9 mouse cellular contexts compared by ENCODE assay signal in the genomic region with DNA sequence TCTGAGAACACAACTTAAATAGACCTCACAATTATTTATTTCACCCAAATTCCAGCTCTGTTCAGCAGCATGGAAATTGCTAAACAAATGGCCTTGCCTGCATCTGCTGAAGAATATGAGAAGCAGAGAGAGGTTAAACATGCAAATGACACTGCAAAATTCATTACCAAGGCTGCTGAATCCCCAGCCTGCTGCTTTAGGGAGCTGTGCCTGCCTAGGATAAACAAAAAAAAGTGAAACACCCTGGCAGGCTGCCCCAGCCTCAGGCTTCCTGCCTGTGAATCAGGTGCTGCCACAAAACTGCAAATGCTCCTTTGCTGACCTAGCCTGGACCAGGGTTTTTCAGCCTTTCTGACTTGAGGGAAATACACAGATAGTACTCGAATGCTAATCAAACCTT.
DNase-seq lines count a peak whose midpoint lies in the region; ATAC-seq lines count a peak whose summit lies in the region.
"Had no signal": no experiment of that assay in that cellular context is flagged by ENCODE, and none has a peak within 500 bp of the region (broad histone marks: within the 10 kb centered on the region; RNA-seq: fewer than 3 reads in every experiment).

No protein-coding gene starts in this region.

- H3K4me2 ChIP-seq in neural tube, embryonic 14.5 days (ENCODE audit: low read depth, low read length): no peak overlapping the region

- WGBS in neural tube, embryonic 14.5 days: 41% methylated on average over 1 of the region's 1 CpGs

- peaks cover 7% of the 10 kb centered on the region; the same call in 1 of the 2 replicates for H3K4me1 ChIP-seq in neural tube, embryonic 14.5 days (ENCODE audit: control insufficient read depth, insufficient read depth, low read length)

- H3K4me3 ChIP-seq in neural tube, embryonic 14.5 days (ENCODE audit: low read depth, low read length): no peak overlapping the region
- H3K4me3 ChIP-seq: erythroblast, embryonic 14.5 days had no signal

- no peaks in the 10 kb centered on the region for H3K27me3 ChIP-seq in neural tube, embryonic 14.5 days (ENCODE audit: control insufficient read depth, insufficient read depth, low read length)

- H3K36me3 ChIP-seq in neural tube, embryonic 14.5 days (ENCODE audit: control insufficient read depth, insufficient read depth, low read length): no peaks in the 10 kb centered on the region

- DNase-seq in left cerebral cortex, adult 11 months (ENCODE audit: low spot score): peak; percentile 7
- no peak for DNase-seq in left cerebral cortex, adult 8-10 months (ENCODE audit: low spot score in 2 of 2)
- DNase-seq in brain, embryonic 18.5 days (ENCODE audit: low read depth, low spot score): peak; percentile 28
- DNase-seq in urinary bladder, postnatal 25 days (ENCODE audit: low spot score): no peak
- DNase-seq in MN1 (ENCODE audit: low spot score): no peak
- no peak for DNase-seq in embryo, embryonic 11 days

- no peaks in the 10 kb centered on the region for H3K9me3 ChIP-seq in neural tube, embryonic 14.5 days (ENCODE audit: control insufficient read depth, low read length)

- H3K9ac ChIP-seq in neural tube, embryonic 14.5 days (replicated peaks; ENCODE audit: low read depth, low read length): no peak overlapping the region

- H3K27ac ChIP-seq in neural tube, embryonic 14.5 days (ENCODE audit: low read depth, low read length): peak overlapping the region; percentile 62; the same call in 1 of the 2 replicates

- ATAC-seq in hematopoietic stem cell, adult 5-6 weeks (replicated peaks in 1 of 2; ENCODE audit: insufficient read depth in 1 of 2, low FRiP score in 2 of 2, low TSS enrichment in 1 of 2, low read depth in 1 of 2, poor library complexity in 2 of 2, severe bottlenecking in 2 of 2): peak; percentile 88 to 92
- peak; percentile 73 for ATAC-seq in neural tube, embryonic 14.5 days (ENCODE audit: low read depth)

Comparison
In these comparisons a context has a peak if more than half of its experiments do, and no peak if none do; other contexts are left out.
1. DNase-seq: peak in left cerebral cortex, adult 11 months (single experiment) and brain, embryonic 18.5 days (single experiment); none in left cerebral cortex, adult 8-10 months (0 of 2), urinary bladder, postnatal 25 days (single experiment), MN1 (single experiment) and embryo, embryonic 11 days (single experiment).